Mouse (Mus musculus) limb, embryonic 14.5 days (tissue): ENCODE results near the gene Btnl2. TPM values are rescaled to one million over a fixed set of nuclear protein-coding genes. Genes with fewer than 3 reads are reported as not detected.

Source experiments
- ATAC-seq: fragments of 200-750 bp; cut with Nextera tagmentation; 2 replicates; pipeline ENCODE4 v1.8.0; 2017; ENCODE audit warnings: low read depth, moderate number of reproducible peaks, moderate TSS enrichment; ENCODE audit not compliant: low FRiP score
- DNase-seq: peaks from one replicate; pipeline ENCODE4 v3.0.0-alpha.2; 2015; ENCODE audit warnings: low spot score
- H3K27ac ChIP-seq: fragments of 300-500 bp; sonication (generic); replicated peaks from 2 replicates; pipeline ENCODE4 v1.5.1; 2014; ENCODE audit warnings: low read depth, mild to moderate bottlenecking, low read length, moderate library complexity, mixed read lengths
- H3K27me3 ChIP-seq: fragments of 300-500 bp; sonication (generic); 2 replicates; pipeline ENCODE4 v1.6.1; 2014; ENCODE audit warnings: low read length, mixed read lengths; ENCODE audit not compliant: control insufficient read depth, insufficient read depth
- H3K36me3 ChIP-seq: fragments of 300-500 bp; sonication (generic); 2 replicates; pipeline ENCODE4 v1.6.1; 2014; ENCODE audit warnings: mild to moderate bottlenecking, low read length, moderate library complexity, mixed read lengths; ENCODE audit not compliant: control insufficient read depth, insufficient read depth
- H3K4me1 ChIP-seq: fragments of 300-500 bp; sonication (generic); 2 replicates; pipeline ENCODE4 v1.6.1; 2014; ENCODE audit warnings: antibody characterized with exemption, low read length, mixed read lengths; ENCODE audit not compliant: control insufficient read depth, insufficient read depth
- H3K4me2 ChIP-seq: fragments of 300-500 bp; sonication (generic); replicated peaks from 2 replicates; pipeline ENCODE4 v1.6.1; 2014; ENCODE audit warnings: low read depth, mild to moderate bottlenecking, low read length, moderate library complexity; ENCODE audit not compliant: severe bottlenecking
- H3K4me3 ChIP-seq: fragments of 300-500 bp; sonication (generic); replicated peaks from 2 replicates; pipeline ENCODE4 v1.5.1; 2014; ENCODE audit warnings: low read length
- H3K9ac ChIP-seq: fragments of 300-500 bp; sonication (generic); 2 replicates; pipeline ENCODE4 v1.6.1; 2014; ENCODE audit warnings: mild to moderate bottlenecking, low read depth, low read length, moderate library complexity; ENCODE audit not compliant: severe bottlenecking
- H3K9me3 ChIP-seq: fragments of 300-500 bp; sonication (generic); 2 replicates; pipeline ENCODE4 v1.6.1; 2016; ENCODE audit warnings: low read length; ENCODE audit not compliant: control insufficient read depth
- POLR2A ChIP-seq: fragments of 200-500 bp; IDR thresholded peaks from 2 replicates; pipeline ENCODE4 v1.8.0; 2012; ENCODE audit warnings: inconsistent platforms, mild to moderate bottlenecking, moderate library complexity, borderline replicate concordance; ENCODE audit not compliant: insufficient read depth, insufficient read length; ENCODE audit errors: extremely low read depth
- WGBS: fragments of 180-500 bp; shearing (Covaris S2); extraction: QIAGEN DNeasy Blood & Tissue Kit; methylation state at CpG from one replicate; pipeline ENCODE4 v1.1.7; 2014; 5-methylcytosine and 5-hydroxymethylcytosine counted together
- polyA plus RNA-seq, 2 experiments: library from polyadenylated mRNA; depleted of rRNA in 1 of 2; stranded (reverse) in 1 of 2; unstranded in 1 of 2; fragments of >200 nt; fragmentation: Nextera tagmentation in 1 of 2; extraction: Ambion mirVana in 1 of 2; gene quantifications; 2 replicates each; pipeline versions ENCODE4 v1.2.1 to v1.2.3; 2012 to 2014

The Btnl2 gene
- polyA plus RNA-seq, 2 experiments, result 0.11 to 0.14 TPM

DNA sequence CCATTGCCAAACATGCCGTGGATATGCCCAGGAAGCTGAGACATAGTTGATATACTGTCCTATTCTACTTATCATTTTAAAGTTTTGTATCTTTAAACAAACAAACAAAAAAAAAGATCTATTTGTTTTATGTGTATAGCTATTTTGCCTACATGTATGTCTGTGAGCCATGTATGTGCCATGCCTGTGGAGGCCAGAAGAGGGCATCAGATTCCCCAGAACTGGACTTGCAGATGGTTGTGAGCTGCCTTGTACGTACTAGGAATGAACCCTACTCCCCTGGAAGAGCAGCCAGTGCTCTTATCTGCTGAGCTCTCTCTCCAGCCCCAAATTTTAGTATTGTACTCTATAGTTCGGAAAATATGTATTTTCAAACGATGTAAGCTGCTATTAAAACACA is 33.9 kb downstream of the Btnl2 start:
- Histone ChIP-seq H3K36me3 (no peaks in the 10 kb centered on the region), H3K9me3 (no peaks in the 10 kb centered on the region), H3K4me1 (no peaks in the 10 kb centered on the region), H3K4me3 (no peak overlapping the region), H3K27me3 (0 out of 2 replicates have a peak, but pooled peaks cover 4% of the 10 kb centered on the region), H3K9ac (no peak overlapping the region), H3K4me2 (no peak overlapping the region), H3K27ac (no peak overlapping the region)
- no peak for TF ChIP-seq POLR2A
- WGBS, result 32% methylated on average over 4 of the region's 4 CpGs
- no peak for DNase-seq
- no peak for ATAC-seq

- H3K9ac ChIP-seq, result no peak overlapping the region
- 0 out of 2 replicates have a peak, but pooled peaks cover 4% of the 10 kb centered on the region for H3K27me3 ChIP-seq
- ATAC-seq (no peak), DNase-seq (no peak)
- WGBS, result 70% methylated on average over 7 of the region's 7 CpGs
- H3K36me3 ChIP-seq, result no peaks in the 10 kb centered on the region
- H3K4me1 ChIP-seq, result no peaks in the 10 kb centered on the region
- H3K4me2 ChIP-seq, result no peak overlapping the region
- H3K4me3 ChIP-seq, result no peak overlapping the region
- no peak overlapping the region for H3K27ac ChIP-seq
- no peaks in the 10 kb centered on the region for H3K9me3 ChIP-seq
- no peak for TF ChIP-seq POLR2A
Observed at GRCm38 (mm10) chr17:34391507-34391906, 36.9 kb downstream of the Btnl2 start.

- peak overlapping the region; percentile 58 for H3K4me2 ChIP-seq
- 5% methylated on average over 24 of the region's 24 CpGs for WGBS
- H3K27ac ChIP-seq, result no peak overlapping the region
- no peaks in the 10 kb centered on the region for H3K9me3 ChIP-seq
- DNase-seq (peak; percentile 13), ATAC-seq (no peak)
- H3K4me3 ChIP-seq, result peak overlapping the region; percentile 32
- no peak overlapping the region for H3K9ac ChIP-seq
- no peaks in the 10 kb centered on the region for H3K36me3 ChIP-seq
- 0 out of 2 replicates have a peak, but pooled peaks cover 4% of the 10 kb centered on the region for H3K27me3 ChIP-seq
- no peak for TF ChIP-seq POLR2A
- H3K4me1 ChIP-seq, result no peaks in the 10 kb centered on the region
Observed at GRCm38 (mm10) chr17:34392321-34392720, 37.7 kb downstream of the Btnl2 start.

- 64% methylated on average over 5 of the region's 5 CpGs for WGBS
- ATAC-seq, result no peak
- no peaks in the 10 kb centered on the region for H3K36me3 ChIP-seq
- no peaks in the 10 kb centered on the region for H3K9me3 ChIP-seq
- no peak overlapping the region for H3K4me3 ChIP-seq
- no peak overlapping the region for H3K4me2 ChIP-seq
- DNase-seq, result no peak
- no peaks in the 10 kb centered on the region for H3K27me3 ChIP-seq
- TF ChIP-seq POLR2A, result no peak
- no peak overlapping the region for H3K27ac ChIP-seq
- no peak overlapping the region for H3K9ac ChIP-seq
- H3K4me1 ChIP-seq, result no peaks in the 10 kb centered on the region
Observed at GRCm38 (mm10) chr17:34397357-34397756, 42.7 kb downstream of the Btnl2 start.

DNA sequence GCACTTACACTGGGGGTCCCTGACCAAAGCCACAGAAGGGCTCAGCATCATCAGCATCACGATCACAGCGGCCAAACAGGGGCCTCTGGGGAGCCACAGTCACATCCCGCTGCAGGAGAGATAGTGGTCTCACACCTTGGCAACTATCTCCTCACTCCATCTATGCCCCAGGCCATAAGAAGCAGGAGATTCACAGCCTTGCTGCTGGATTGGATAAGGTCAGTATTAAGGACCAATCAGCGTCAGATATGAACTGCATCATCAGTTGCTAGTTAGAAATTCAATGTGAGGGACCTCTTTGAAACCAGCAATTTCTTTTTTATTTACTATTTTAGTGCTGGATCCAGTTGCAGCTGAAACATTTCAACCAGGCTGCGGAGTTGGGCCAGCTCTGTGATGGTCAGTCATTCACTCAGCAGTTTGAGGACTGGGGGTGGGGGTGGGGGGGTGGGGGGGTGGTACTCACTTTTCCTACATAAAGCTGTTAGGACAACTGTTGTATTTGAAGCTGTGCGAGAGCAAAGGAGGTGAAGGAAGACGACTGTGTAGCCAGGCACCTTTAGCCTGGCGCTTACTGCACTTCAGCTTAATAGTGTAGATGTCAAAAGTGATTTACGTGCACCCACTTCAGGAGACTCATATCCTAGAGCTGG is 43.6 kb downstream of the Btnl2 start:
- H3K27me3 ChIP-seq, result no peaks in the 10 kb centered on the region
- peak; percentile 95 for DNase-seq
- TF ChIP-seq POLR2A, result no peak
- 19% methylated on average over 9 of the region's 9 CpGs for WGBS
- H3K36me3 ChIP-seq, result no peaks in the 10 kb centered on the region
- H3K4me1 ChIP-seq, result no peaks in the 10 kb centered on the region
- ATAC-seq, result peak; percentile 92
- peak overlapping the region; percentile 58 for H3K4me3 ChIP-seq
- no peak overlapping the region for H3K27ac ChIP-seq
- no peak overlapping the region for H3K9ac ChIP-seq
- H3K4me2 ChIP-seq, result peak overlapping the region; percentile 63
- no peaks in the 10 kb centered on the region for H3K9me3 ChIP-seq
